Mouse (Mus musculus): ENCODE data around the gene Grin2d.
A peak's percentile ranks its signal among the peaks of the same experiment; 100 is the strongest.

DNA sequence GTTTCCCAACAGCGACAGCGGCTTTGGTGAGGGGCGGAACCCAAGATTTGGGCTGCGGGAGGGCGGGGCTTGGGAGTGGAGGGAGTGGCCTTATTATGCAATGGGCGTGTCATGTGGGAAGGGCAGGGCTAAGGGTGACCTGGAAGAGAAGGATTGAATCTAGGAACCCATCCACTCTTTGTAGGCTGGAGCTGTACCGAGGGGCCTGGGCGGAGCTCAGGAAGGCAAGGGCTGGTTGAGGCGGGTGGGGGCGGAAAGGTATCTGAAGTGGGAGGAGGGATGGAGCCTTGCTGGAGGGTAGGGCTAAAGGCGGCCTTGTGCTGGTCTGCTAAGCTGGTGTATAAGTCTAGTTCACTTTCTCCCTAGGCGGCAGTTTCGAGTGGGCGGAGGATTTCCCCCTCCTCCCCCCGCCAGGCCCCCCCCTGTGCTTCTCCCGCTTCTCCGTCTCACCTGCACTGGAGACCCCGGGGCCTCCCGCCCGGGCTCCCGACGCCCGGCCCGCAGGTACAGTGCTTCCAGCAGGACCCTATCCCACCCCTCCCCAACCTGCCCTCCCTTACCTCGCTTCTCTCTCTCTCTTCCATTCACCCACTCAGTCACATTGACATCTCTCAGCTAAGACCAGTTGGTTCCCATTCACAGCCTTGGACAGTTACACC, 77.5 kb downstream of the Grin2d start:
- no peak for TF ChIP-seq CTCF (IDR thresholded peaks at IDR 0.05; ENCODE audit: control insufficient read depth, insufficient read depth, insufficient read length)
- TF ChIP-seq MYOD1 (IDR thresholded peaks at IDR 0.05; ENCODE audit: control insufficient read depth, insufficient read length, low read depth), result no peak
- TF ChIP-seq USF1 (IDR thresholded peaks at IDR 0.05; ENCODE audit: low read depth), result no peak
- peak; percentile 63 for TF ChIP-seq CEBPB (IDR thresholded peaks at IDR 0.05; ENCODE audit: low read depth)
- TF ChIP-seq FOSL1 (IDR thresholded peaks at IDR 0.05; ENCODE audit: insufficient read depth, low read length, poor library complexity, severe bottlenecking), result no peak
- no peak for TF ChIP-seq MAX (IDR thresholded peaks at IDR 0.05)

All from C2C12 (cell line).